Mouse (Mus musculus): ENCODE data around the gene Ggt5. TPM values are rescaled to one million over a fixed set of nuclear protein-coding genes. Genes with fewer than 3 reads are reported as not detected.

Ggt5 gene
- 0.52 and 1.2 TPM in 2 replicates for polyA plus RNA-seq (2014; fragmentation: Nextera tagmentation; extraction: Ambion mirVana)

- Histone ChIP-seq H3K4me2 (peak within 1 kb of the TSS; percentile 25), H3K4me3 (ENCODE audit: low read depth, low read length) (no peak within 1 kb of the TSS), H3K4me1 (replicated peaks; ENCODE audit: control insufficient read depth, insufficient read depth, low read length) (peaks cover 6% of the 10 kb centered on the region), H3K27me3 (replicated peaks; ENCODE audit: control insufficient read depth, insufficient read depth, low read length) (no peaks in the 10 kb centered on the region; the same call in 1 of the 2 replicates), H3K27ac (ENCODE audit: low read depth, low read length) (no peak within 1 kb of the TSS), H3K9ac (ENCODE audit: low read depth, low read length) (no peak within 1 kb of the TSS), H3K36me3 (ENCODE audit: control insufficient read depth, insufficient read depth, low read length) (no peaks in the 10 kb centered on the region), H3K9me3 (ENCODE audit: control insufficient read depth, low read length) (no peaks in the 10 kb centered on the region)
- ATAC-seq (replicated peaks; ENCODE audit: low FRiP score) (no peak), DNase-seq (ENCODE audit: low spot score) (no peak)
- WGBS: 29% methylated on average over 5 of the region's 5 CpGs
Measured at GRCm38 (mm10) chr10:75589129-75589528, at the start of gene Ggt5. Gene Ggt5, plus strand, starts transcription at chr10:75589340.

DNA sequence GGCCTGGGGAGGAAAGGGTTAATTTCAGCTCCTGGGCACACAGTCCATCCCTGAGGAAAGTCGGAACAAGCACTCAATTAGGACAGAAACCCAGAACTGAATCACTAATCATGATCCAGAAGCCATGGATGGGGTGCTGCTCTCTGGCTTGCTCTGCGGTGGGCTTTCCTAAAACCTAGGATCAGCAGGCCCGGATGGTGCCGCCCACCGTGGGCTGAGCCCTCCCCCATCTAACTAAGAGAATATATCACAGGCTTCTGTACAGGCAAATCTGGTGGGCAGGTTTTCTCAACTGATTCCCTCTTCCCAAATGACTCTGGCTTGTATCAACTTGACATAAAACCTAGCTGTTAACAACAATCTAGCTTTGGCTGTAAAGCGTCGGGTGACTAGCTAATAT is 41.2 kb upstream of the Ggt5 start:
- Histone ChIP-seq H3K27ac (ENCODE audit: low read depth, low read length) (no peak overlapping the region), H3K4me1 (replicated peaks; ENCODE audit: control insufficient read depth, insufficient read depth, low read length) (no peaks in the 10 kb centered on the region), H3K4me2 (no peak overlapping the region)

GRCm38 (mm10) chr10:75548486-75548885 is 40.7 kb upstream of the Ggt5 start:
- Histone ChIP-seq H3K27me3 (replicated peaks; ENCODE audit: control insufficient read depth, insufficient read depth, low read length) (no peaks in the 10 kb centered on the region), H3K4me1 (replicated peaks; ENCODE audit: control insufficient read depth, insufficient read depth, low read length) (no peaks in the 10 kb centered on the region), H3K36me3 (ENCODE audit: control insufficient read depth, insufficient read depth, low read length) (no peaks in the 10 kb centered on the region), H3K4me3 (ENCODE audit: low read depth, low read length) (no peak overlapping the region), H3K4me2 (no peak overlapping the region), H3K27ac (ENCODE audit: low read depth, low read length) (no peak overlapping the region), H3K9ac (ENCODE audit: low read depth, low read length) (no peak overlapping the region), H3K9me3 (ENCODE audit: control insufficient read depth, low read length) (no peaks in the 10 kb centered on the region)
- ATAC-seq (replicated peaks; ENCODE audit: low FRiP score) (no peak), DNase-seq (ENCODE audit: low spot score) (no peak)
- WGBS: 68% methylated on average over 14 of the region's 14 CpGs

More for the DNA sequence above, 41.2 kb upstream of the Ggt5 start:
- DNase-seq (ENCODE audit: low spot score) (no peak), ATAC-seq (replicated peaks; ENCODE audit: low FRiP score) (no peak)
- WGBS: 65% methylated on average over 7 of the region's 7 CpGs
- Histone ChIP-seq H3K4me3 (ENCODE audit: low read depth, low read length) (no peak overlapping the region), H3K9ac (ENCODE audit: low read depth, low read length) (no peak overlapping the region), H3K36me3 (ENCODE audit: control insufficient read depth, insufficient read depth, low read length) (no peaks in the 10 kb centered on the region), H3K27me3 (replicated peaks; ENCODE audit: control insufficient read depth, insufficient read depth, low read length) (no peaks in the 10 kb centered on the region), H3K9me3 (ENCODE audit: control insufficient read depth, low read length) (no peaks in the 10 kb centered on the region)

DNA sequence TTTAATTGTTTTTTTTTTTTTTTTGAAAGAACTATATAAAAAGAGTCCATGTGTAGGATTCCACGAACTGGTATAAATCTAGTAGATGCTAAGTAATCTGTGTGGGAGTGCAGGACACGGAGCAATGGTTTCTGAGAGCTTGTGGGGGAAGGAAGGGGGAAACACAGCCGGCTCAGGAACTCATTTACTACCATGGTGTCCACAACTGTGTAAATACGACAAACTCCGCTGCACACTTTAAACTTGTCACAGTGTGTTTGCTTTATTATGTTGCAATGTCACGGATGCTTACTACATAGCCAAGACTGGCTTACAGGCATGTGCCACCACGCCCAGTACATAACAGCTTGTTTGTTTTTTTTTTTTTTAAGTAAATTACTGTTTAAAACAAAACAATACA is 39.3 kb upstream of the Ggt5 start:
- Histone ChIP-seq H3K9ac (ENCODE audit: low read depth, low read length) (no peak overlapping the region), H3K36me3 (ENCODE audit: control insufficient read depth, insufficient read depth, low read length) (no peaks in the 10 kb centered on the region), H3K9me3 (ENCODE audit: control insufficient read depth, low read length) (no peaks in the 10 kb centered on the region), H3K4me1 (replicated peaks; ENCODE audit: control insufficient read depth, insufficient read depth, low read length) (no peaks in the 10 kb centered on the region), H3K27ac (ENCODE audit: low read depth, low read length) (no peak overlapping the region), H3K4me2 (no peak overlapping the region), H3K27me3 (replicated peaks; ENCODE audit: control insufficient read depth, insufficient read depth, low read length) (no peaks in the 10 kb centered on the region), H3K4me3 (ENCODE audit: low read depth, low read length) (no peak overlapping the region)
- ATAC-seq (replicated peaks; ENCODE audit: low FRiP score) (no peak), DNase-seq (ENCODE audit: low spot score) (no peak)
- WGBS: 70% methylated on average over 7 of the region's 7 CpGs

- no peak overlapping the region for H3K9ac ChIP-seq (ENCODE audit: low read depth, low read length)
- H3K9me3 ChIP-seq (ENCODE audit: control insufficient read depth, low read length): no peaks in the 10 kb centered on the region
- H3K4me3 ChIP-seq (ENCODE audit: low read depth, low read length): no peak overlapping the region
- H3K27ac ChIP-seq (ENCODE audit: low read depth, low read length): no peak overlapping the region
- 27% methylated on average over 12 of the region's 12 CpGs for WGBS
- no peak for DNase-seq (ENCODE audit: low spot score)
- H3K36me3 ChIP-seq (ENCODE audit: control insufficient read depth, insufficient read depth, low read length): no peaks in the 10 kb centered on the region
- no peaks in the 10 kb centered on the region for H3K4me1 ChIP-seq (replicated peaks; ENCODE audit: control insufficient read depth, insufficient read depth, low read length)
- H3K27me3 ChIP-seq (replicated peaks; ENCODE audit: control insufficient read depth, insufficient read depth, low read length): no peaks in the 10 kb centered on the region
- H3K4me2 ChIP-seq: no peak overlapping the region; the same call in 1 of the 2 replicates
- no peak for ATAC-seq (replicated peaks; ENCODE audit: low FRiP score)
Measured at GRCm38 (mm10) chr10:75551175-75551574, 38.0 kb upstream of the Ggt5 start.

DNA sequence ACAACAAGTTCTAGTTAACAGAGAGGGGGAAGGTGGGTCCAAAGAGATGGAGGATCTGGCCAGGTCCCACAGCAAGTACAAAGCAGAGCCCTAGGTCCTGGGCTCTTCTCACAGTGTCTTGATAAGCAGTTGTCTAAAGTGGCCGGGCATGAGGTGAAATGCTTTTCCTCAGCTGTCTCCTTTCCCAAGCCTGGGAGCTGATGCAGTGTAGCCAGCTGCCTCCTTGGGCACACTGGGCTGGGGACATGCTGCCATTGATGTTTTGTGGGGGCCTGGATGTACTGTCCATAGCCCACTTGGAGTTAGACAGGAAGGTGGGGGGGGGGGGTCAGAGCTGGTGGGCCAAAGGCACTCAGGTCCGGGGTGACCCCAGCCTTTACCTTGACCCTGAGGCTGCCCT is 37.0 kb upstream of the Ggt5 start:
- Histone ChIP-seq H3K9ac (ENCODE audit: low read depth, low read length) (no peak overlapping the region), H3K27ac (ENCODE audit: low read depth, low read length) (no peak overlapping the region), H3K4me3 (ENCODE audit: low read depth, low read length) (no peak overlapping the region), H3K36me3 (ENCODE audit: control insufficient read depth, insufficient read depth, low read length) (no peaks in the 10 kb centered on the region), H3K27me3 (replicated peaks; ENCODE audit: control insufficient read depth, insufficient read depth, low read length) (no peaks in the 10 kb centered on the region; the same call in 1 of the 2 replicates), H3K4me2 (no peak overlapping the region), H3K9me3 (ENCODE audit: control insufficient read depth, low read length) (no peaks in the 10 kb centered on the region), H3K4me1 (replicated peaks; ENCODE audit: control insufficient read depth, insufficient read depth, low read length) (no peaks in the 10 kb centered on the region)
- DNase-seq (ENCODE audit: low spot score) (no peak), ATAC-seq (replicated peaks; ENCODE audit: low FRiP score) (no peak)
- 65% methylated on average over 2 of the region's 2 CpGs for WGBS

GRCm38 (mm10) chr10:75552701-75553450 is 36.3 kb upstream of the Ggt5 start:
- Histone ChIP-seq H3K4me3 (ENCODE audit: low read depth, low read length) (no peak overlapping the region), H3K9me3 (ENCODE audit: control insufficient read depth, low read length) (no peaks in the 10 kb centered on the region), H3K27ac (ENCODE audit: low read depth, low read length) (no peak overlapping the region), H3K27me3 (replicated peaks; ENCODE audit: control insufficient read depth, insufficient read depth, low read length) (peaks cover 1% of the 10 kb centered on the region), H3K4me2 (no peak overlapping the region), H3K9ac (ENCODE audit: low read depth, low read length) (no peak overlapping the region), H3K4me1 (replicated peaks; ENCODE audit: control insufficient read depth, insufficient read depth, low read length) (no peaks in the 10 kb centered on the region), H3K36me3 (ENCODE audit: control insufficient read depth, insufficient read depth, low read length) (no peaks in the 10 kb centered on the region)
- DNase-seq (ENCODE audit: low spot score) (no peak), ATAC-seq (replicated peaks; ENCODE audit: low FRiP score) (no peak)
- whole genome bisulfite sequencing: 69% methylated on average over 13 of the region's 13 CpGs

DNA sequence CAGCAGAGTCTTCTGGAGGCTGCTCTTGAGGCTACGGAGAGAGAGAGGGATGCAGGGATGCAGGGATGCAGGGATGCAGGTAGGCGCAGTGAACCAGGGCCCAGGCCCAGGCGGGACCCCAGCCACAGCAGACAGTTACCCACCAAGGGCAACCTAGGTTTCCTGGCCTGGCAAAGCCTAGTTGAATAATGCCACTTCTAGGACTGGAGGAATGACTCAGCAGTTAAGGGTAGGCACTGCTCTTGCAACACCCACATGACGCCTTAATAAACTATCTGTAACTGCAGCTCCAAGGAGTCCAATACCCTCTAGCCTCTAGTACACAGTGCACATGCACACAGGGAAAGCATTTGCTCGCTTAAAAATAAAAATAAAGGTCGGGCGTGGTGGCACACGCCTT is 35.0 kb upstream of the Ggt5 start:
- Histone ChIP-seq H3K4me3 (ENCODE audit: low read depth, low read length) (no peak overlapping the region), H3K27ac (ENCODE audit: low read depth, low read length) (no peak overlapping the region), H3K36me3 (ENCODE audit: control insufficient read depth, insufficient read depth, low read length) (no peaks in the 10 kb centered on the region), H3K4me2 (no peak overlapping the region), H3K27me3 (replicated peaks; ENCODE audit: control insufficient read depth, insufficient read depth, low read length) (peaks cover 13% of the 10 kb centered on the region), H3K9me3 (ENCODE audit: control insufficient read depth, low read length) (no peaks in the 10 kb centered on the region), H3K9ac (ENCODE audit: low read depth, low read length) (no peak overlapping the region), H3K4me1 (replicated peaks; ENCODE audit: control insufficient read depth, insufficient read depth, low read length) (peaks cover 1% of the 10 kb centered on the region; the same call in 1 of the 2 replicates)
- 76% methylated on average over 8 of the region's 8 CpGs for WGBS
- ATAC-seq (replicated peaks; ENCODE audit: low FRiP score): no peak
- no peak for DNase-seq (ENCODE audit: low spot score)

DNA sequence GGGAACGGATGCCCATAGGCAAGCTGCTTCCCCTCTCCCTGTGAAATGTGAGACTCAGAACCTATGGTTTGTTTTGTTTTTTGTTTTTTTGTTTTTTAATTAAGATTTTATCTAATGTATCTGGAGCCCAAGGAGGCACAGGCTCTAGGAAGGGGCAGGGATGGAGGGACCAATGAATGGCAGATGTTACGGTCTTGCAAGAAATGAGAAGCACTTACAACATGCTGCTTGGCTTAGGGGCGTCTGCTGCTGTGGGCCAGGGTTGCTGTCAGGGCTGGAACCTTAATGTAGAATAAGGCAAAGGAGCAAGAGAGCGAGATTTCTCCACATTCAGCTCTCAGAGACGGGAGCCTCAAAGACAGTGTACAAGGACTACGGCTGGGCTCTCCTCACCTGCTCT is 33.6 kb upstream of the Ggt5 start:
- Histone ChIP-seq H3K36me3 (ENCODE audit: control insufficient read depth, insufficient read depth, low read length) (no peaks in the 10 kb centered on the region), H3K27ac (ENCODE audit: low read depth, low read length) (no peak overlapping the region), H3K9ac (ENCODE audit: low read depth, low read length) (no peak overlapping the region), H3K27me3 (replicated peaks; ENCODE audit: control insufficient read depth, insufficient read depth, low read length) (peaks cover 28% of the 10 kb centered on the region), H3K4me2 (no peak overlapping the region), H3K4me1 (replicated peaks; ENCODE audit: control insufficient read depth, insufficient read depth, low read length) (peaks cover 9% of the 10 kb centered on the region; the same call in 1 of the 2 replicates), H3K9me3 (ENCODE audit: control insufficient read depth, low read length) (no peaks in the 10 kb centered on the region), H3K4me3 (ENCODE audit: low read depth, low read length) (no peak overlapping the region)
- no peak for ATAC-seq (replicated peaks; ENCODE audit: low FRiP score)
- WGBS: 75% methylated on average over 6 of the region's 6 CpGs
- no peak for DNase-seq (ENCODE audit: low spot score)
